Mouse (Mus musculus): ENCODE data around the gene 2200002D01Rik. TPM values are rescaled to one million over a fixed set of nuclear protein-coding genes. Genes with fewer than 3 reads are reported as not detected.
"Not testable (repeated sequence)": the region's sequence is repeated elsewhere in the genome, so short reads cannot be mapped to it uniquely, and the experiment has no call there.

2200002D01Rik gene
- polyA plus RNA-seq, 1 experiment from 2014 or later = 0.29 TPM

DNA sequence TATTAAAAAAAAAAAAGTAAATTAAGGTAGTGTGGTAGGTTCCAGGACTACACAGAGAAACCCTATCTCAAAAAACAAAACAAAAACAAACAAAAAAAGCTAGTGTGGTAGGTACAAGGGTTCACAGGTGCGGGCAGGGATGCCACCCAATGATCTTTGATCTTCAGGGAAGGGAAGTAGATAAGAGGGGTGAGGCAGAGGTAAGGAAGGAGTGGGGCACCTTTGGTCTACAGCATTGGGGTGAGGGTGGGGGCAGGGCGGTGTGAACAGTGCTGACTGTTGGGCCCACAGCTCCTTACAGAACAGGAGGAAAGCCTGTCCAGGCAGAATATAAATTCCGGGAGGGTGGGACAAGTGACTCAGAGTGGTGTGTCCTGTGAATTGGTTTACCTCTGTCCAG lies 2.9 kb upstream of the 2200002D01Rik start:
- Histone ChIP-seq H3K27me3 (ENCODE audit: control insufficient read depth, insufficient read depth, low read length) (peaks cover 17% of the 10 kb centered on the region), H3K9me3 (ENCODE audit: control insufficient read depth, low read length) (no peaks in the 10 kb centered on the region), H3K9ac (replicated peaks; ENCODE audit: low read length) (no peak overlapping the region), H3K36me3 (ENCODE audit: control insufficient read depth, insufficient read depth, low read length) (0 out of 2 replicates have a peak, but pooled peaks cover 4% of the 10 kb centered on the region), H3K4me2 (ENCODE audit: low read length) (no peak overlapping the region), H3K4me1 (ENCODE audit: control insufficient read depth, insufficient read depth, low read length) (no peaks in the 10 kb centered on the region), H3K4me3 (replicated peaks; ENCODE audit: low read depth, low read length) (no peak overlapping the region), H3K27ac (replicated peaks; ENCODE audit: low read depth, low read length) (no peak overlapping the region)
- ATAC-seq (ENCODE audit: low FRiP score, low TSS enrichment) (no peak), DNase-seq (no peak)
- 92% methylated on average over 3 of the region's 3 CpGs for WGBS

DNA sequence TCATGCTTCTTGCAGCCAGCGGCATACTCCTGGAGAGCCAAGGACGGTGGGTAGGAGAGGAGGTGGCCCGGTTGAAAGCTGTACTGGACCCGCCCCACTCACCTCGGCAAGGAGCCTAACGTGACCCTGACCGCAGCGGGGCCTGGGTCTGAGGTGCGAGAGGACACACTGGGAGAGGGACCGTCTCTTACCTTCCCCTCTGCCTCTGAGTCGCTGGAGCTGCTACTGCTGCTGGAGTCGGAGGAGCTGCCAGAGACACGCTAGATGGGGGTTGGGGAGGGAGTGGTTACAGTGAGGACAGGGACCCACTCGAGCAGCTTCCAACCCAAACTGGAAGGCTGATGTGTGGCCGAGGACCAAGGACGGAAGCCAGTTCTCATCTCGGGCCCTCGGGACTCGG lies 560 bp downstream of the 2200002D01Rik start:
- H3K27me3 ChIP-seq (ENCODE audit: control insufficient read depth, insufficient read depth, low read length) = peaks cover 17% of the 10 kb centered on the region
- 0 out of 2 replicates have a peak overlapping the region, but pooled peaks have one; percentile 26 for H3K9ac ChIP-seq (replicated peaks; ENCODE audit: low read length)
- H3K27ac ChIP-seq (replicated peaks; ENCODE audit: low read depth, low read length) = no peak overlapping the region
- no peaks in the 10 kb centered on the region for H3K4me1 ChIP-seq (ENCODE audit: control insufficient read depth, insufficient read depth, low read length)
- peak overlapping the region; percentile 7; the same call in 1 of the 2 replicates for H3K4me3 ChIP-seq (replicated peaks; ENCODE audit: low read depth, low read length)
- no peak for ATAC-seq (ENCODE audit: low FRiP score, low TSS enrichment)
- H3K36me3 ChIP-seq (ENCODE audit: control insufficient read depth, insufficient read depth, low read length) = peaks cover 17% of the 10 kb centered on the region
- no peak for DNase-seq
- no peaks in the 10 kb centered on the region for H3K9me3 ChIP-seq (ENCODE audit: control insufficient read depth, low read length)
- H3K4me2 ChIP-seq (ENCODE audit: low read length) = peak overlapping the region; percentile 35
- WGBS = 16% methylated on average over 19 of the region's 19 CpGs

DNA sequence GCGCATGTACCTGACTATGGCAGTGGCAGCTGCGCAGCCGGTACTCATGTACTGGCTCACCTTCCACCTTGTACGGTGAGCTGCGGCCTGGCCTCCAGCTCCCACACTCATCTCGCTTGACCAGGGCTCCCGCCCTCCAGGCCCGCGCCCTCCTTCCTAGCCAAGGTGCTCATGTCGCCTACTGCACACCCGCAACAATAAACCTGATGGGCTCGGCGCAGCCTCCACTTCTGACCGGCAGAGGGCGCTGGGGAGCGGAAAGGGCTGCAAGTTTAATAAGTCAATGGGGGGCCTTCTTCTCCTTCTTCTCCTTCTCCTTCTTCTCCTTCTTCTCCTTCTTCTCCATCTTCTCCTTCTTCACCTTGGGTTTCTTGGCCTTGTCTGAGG lies 959 bp downstream of the 2200002D01Rik start:
- H3K4me3 ChIP-seq (replicated peaks; ENCODE audit: low read depth, low read length) = peak overlapping the region; percentile 7; the same call in 1 of the 2 replicates
- WGBS = 27% methylated on average over 16 of the region's 16 CpGs
- ATAC-seq (ENCODE audit: low FRiP score, low TSS enrichment) (no peak), DNase-seq (peak; percentile 80)
- H3K9ac ChIP-seq (replicated peaks; ENCODE audit: low read length) = no peak overlapping the region
- no peaks in the 10 kb centered on the region for H3K4me1 ChIP-seq (ENCODE audit: control insufficient read depth, insufficient read depth, low read length)
- H3K27ac ChIP-seq (replicated peaks; ENCODE audit: low read depth, low read length) = no peak overlapping the region
- peak overlapping the region; percentile 35 for H3K4me2 ChIP-seq (ENCODE audit: low read length)
- H3K27me3 ChIP-seq (ENCODE audit: control insufficient read depth, insufficient read depth, low read length) = peaks cover 17% of the 10 kb centered on the region
- H3K9me3 ChIP-seq (ENCODE audit: control insufficient read depth, low read length) = no peaks in the 10 kb centered on the region
- peaks cover 17% of the 10 kb centered on the region for H3K36me3 ChIP-seq (ENCODE audit: control insufficient read depth, insufficient read depth, low read length)

DNA sequence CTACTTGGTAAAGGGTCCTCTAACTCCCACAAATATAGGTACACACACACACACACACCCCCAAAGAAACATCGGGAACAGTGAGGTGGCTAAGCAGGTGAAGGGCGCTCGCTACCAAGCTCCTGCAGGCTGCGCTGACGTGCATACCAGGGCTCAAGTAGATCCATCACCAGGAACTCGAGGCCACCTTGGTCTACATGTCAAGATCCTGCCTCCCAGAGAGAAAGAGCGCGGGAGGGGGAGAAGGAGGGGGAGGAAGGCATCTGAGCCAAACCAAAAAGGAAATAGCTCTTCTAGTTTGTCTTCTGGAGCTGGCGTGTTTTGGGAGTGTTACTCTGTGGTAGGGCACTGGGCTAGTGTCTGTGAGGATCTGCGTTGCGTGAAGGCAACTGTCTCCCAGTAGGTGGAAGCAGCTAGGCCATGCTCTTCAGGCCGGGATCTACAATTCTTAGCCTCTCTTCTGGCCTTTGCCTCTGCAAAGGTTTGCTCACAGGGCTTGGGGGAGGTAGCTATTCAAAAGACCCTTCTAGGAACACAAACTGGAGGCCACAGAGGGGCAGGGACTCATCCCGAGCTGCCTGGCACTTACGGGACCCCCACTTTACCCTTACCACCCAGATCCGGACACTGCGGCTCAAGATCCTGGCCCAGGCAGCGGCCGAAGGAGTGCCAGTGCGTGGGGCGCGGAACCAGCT lies 1.5 kb downstream of the 2200002D01Rik start:
- no peak for DNase-seq
- no peak for ATAC-seq (ENCODE audit: low FRiP score, low TSS enrichment)

DNA sequence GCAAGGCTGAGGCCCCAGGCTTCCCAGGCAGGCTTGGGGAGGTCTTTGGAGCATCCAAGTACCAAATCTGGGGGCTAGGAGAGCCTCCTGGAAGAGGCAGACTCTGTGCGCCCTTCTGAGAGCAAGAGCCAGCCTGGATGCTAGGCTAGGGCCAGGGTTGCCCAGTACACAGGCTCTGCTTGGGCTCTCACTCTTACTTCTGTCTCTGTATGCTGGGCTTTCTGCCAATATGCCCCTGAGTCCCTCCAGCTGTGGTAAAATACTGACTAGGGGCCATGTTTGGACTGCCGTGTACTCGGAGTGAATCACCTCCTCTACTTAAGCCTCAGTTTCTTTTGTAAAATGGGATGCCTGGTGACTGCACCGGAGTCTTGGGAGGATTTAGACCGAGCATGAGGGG lies 2.3 kb downstream of the 2200002D01Rik start:
- no peaks in the 10 kb centered on the region for H3K4me1 ChIP-seq (ENCODE audit: control insufficient read depth, insufficient read depth, low read length)
- peaks cover 17% of the 10 kb centered on the region for H3K27me3 ChIP-seq (ENCODE audit: control insufficient read depth, insufficient read depth, low read length)
- H3K4me2 ChIP-seq (ENCODE audit: low read length) = no peak overlapping the region
- H3K36me3 ChIP-seq (ENCODE audit: control insufficient read depth, insufficient read depth, low read length) = peaks cover 17% of the 10 kb centered on the region
- ATAC-seq (ENCODE audit: low FRiP score, low TSS enrichment) = no peak
- WGBS = 92% methylated on average over 5 of the region's 5 CpGs
- no peak for DNase-seq
- H3K9ac ChIP-seq (replicated peaks; ENCODE audit: low read length) = no peak overlapping the region
- H3K9me3 ChIP-seq (ENCODE audit: control insufficient read depth, low read length) = no peaks in the 10 kb centered on the region
- H3K4me3 ChIP-seq (replicated peaks; ENCODE audit: low read depth, low read length) = no peak overlapping the region
- H3K27ac ChIP-seq (replicated peaks; ENCODE audit: low read depth, low read length) = no peak overlapping the region

More for the DNA sequence above, 1.5 kb downstream of the 2200002D01Rik start:
- H3K4me1 ChIP-seq (ENCODE audit: control insufficient read depth, insufficient read depth, low read length) = no peaks in the 10 kb centered on the region
- peaks cover 17% of the 10 kb centered on the region for H3K36me3 ChIP-seq (ENCODE audit: control insufficient read depth, insufficient read depth, low read length)
- no peak overlapping the region for H3K9ac ChIP-seq (replicated peaks; ENCODE audit: low read length)
- peaks cover 17% of the 10 kb centered on the region for H3K27me3 ChIP-seq (ENCODE audit: control insufficient read depth, insufficient read depth, low read length)
- WGBS = 88% methylated on average over 21 of the region's 21 CpGs
- no peak overlapping the region for H3K27ac ChIP-seq (replicated peaks; ENCODE audit: low read depth, low read length)
- no peaks in the 10 kb centered on the region for H3K9me3 ChIP-seq (ENCODE audit: control insufficient read depth, low read length)
- H3K4me3 ChIP-seq (replicated peaks; ENCODE audit: low read depth, low read length) = no peak overlapping the region
- no peak overlapping the region for H3K4me2 ChIP-seq (ENCODE audit: low read length)

DNA sequence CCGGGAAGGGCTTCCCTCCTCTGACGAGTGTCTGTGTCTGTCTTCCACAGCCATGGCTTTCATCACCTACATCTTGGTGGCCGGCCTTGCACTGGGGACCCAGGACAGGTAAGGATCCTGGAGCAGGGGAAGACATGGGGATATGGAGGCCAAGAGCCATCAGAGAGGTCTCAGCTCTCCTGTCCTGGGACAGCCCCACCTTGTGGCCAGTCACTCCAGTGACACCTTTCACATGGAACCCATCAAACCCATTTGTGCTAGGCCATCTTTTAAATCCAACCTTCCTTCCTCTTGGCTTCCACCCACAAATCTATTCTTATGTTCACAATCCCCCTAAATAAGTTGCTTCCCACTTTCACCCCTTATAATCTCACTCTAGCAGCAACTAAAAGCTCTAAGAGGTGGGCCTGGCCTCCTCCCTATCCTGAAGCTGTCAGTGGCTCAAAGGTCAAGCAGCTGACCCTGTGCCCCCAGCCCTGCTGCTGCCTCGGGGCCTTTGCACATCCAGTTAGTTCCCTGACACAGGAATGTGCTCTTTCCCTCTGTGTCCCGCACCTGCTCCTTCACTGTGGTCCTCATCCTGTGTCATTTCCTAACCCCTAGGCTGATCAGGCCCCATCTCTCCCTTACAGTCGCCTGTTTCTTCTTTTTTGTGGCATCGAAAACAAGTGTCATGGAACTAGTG lies 3.4 kb downstream of the 2200002D01Rik start:
- Histone ChIP-seq H3K27me3 (ENCODE audit: control insufficient read depth, insufficient read depth, low read length) (peaks cover 17% of the 10 kb centered on the region), H3K9ac (replicated peaks; ENCODE audit: low read length) (no peak overlapping the region), H3K36me3 (ENCODE audit: control insufficient read depth, insufficient read depth, low read length) (peaks cover 17% of the 10 kb centered on the region), H3K4me3 (replicated peaks; ENCODE audit: low read depth, low read length) (no peak overlapping the region), H3K4me1 (ENCODE audit: control insufficient read depth, insufficient read depth, low read length) (no peaks in the 10 kb centered on the region), H3K27ac (replicated peaks; ENCODE audit: low read depth, low read length) (no peak overlapping the region), H3K9me3 (ENCODE audit: control insufficient read depth, low read length) (no peaks in the 10 kb centered on the region), H3K4me2 (ENCODE audit: low read length) (no peak overlapping the region)
- ATAC-seq (ENCODE audit: low FRiP score, low TSS enrichment) (no peak), DNase-seq (peak; percentile 28)
- WGBS = 84% methylated on average over 7 of the region's 7 CpGs

DNA sequence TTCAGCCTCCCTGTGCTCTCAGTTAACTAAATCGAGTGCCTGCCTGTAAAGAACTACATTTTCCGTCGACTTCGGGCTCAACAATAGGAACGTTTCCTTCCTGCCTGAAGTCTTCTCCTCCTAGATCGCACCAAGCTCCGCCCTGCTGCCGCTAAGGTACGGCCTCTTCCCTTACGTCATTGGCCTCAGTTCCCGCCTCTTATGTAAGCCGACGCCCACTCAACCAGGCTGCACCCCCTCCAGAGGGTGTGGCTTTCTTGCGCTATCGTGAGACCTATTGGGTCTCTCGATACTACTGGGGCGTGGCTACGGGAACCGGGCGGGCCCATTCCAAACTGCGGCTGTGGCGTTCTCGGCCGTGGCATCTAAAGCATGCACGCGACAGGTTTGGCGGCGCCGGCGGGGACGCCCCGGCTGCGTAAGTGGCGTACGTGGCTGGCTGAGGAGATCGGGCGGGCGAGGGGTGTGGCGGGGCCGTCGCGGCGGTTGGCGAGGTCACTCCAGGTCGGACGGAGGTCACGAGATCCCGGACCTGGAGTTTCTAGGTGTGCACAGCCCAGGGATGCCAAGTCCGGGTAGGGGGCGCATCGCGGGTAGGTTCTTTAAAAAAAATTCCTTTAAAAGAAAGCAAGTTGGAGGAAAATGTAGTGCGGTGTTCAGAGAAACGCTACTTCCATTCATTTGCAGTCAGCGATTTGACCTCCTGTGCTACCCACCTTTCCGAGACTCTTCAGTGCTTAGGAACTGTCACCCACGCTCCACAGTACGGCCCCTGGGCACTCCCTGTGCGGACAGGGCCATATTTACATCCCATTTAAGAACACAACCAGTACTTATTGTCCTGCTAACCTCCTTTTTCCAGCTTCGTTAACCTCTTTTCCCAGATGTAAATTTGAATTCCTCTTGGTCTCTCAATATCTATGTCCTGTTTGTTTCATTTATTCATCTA lies 10.0 kb downstream of the 2200002D01Rik start, which contains the start of gene Yif1b:
TSS of gene Yif1b (plus strand) at position 311 of the 949 bp plus-strand sequence.
- Histone ChIP-seq H3K36me3 (ENCODE audit: control insufficient read depth, insufficient read depth, low read length) (no peaks in the 10 kb centered on the region), H3K4me1 (ENCODE audit: control insufficient read depth, insufficient read depth, low read length) (0 out of 2 replicates have a peak, but pooled peaks cover 4% of the 10 kb centered on the region), H3K9ac (replicated peaks; ENCODE audit: low read length) (peak within 1 kb of the TSS; percentile 65), H3K4me3 (replicated peaks; ENCODE audit: low read depth, low read length) (peak within 1 kb of the TSS; percentile 68), H3K4me2 (ENCODE audit: low read length) (peak within 1 kb of the TSS; percentile 79), H3K27ac (replicated peaks; ENCODE audit: low read depth, low read length) (peak within 1 kb of the TSS; percentile 87), H3K9me3 (ENCODE audit: control insufficient read depth, low read length) (no peaks in the 10 kb centered on the region), H3K27me3 (ENCODE audit: control insufficient read depth, insufficient read depth, low read length) (peaks cover 7% of the 10 kb centered on the region; the same call in 1 of the 2 replicates)
- DNase-seq = peak; percentile 99
- under 1% methylated on average over 60 of the region's 60 CpGs for WGBS
- ATAC-seq (ENCODE audit: low FRiP score, low TSS enrichment) = peak; percentile 98

DNA sequence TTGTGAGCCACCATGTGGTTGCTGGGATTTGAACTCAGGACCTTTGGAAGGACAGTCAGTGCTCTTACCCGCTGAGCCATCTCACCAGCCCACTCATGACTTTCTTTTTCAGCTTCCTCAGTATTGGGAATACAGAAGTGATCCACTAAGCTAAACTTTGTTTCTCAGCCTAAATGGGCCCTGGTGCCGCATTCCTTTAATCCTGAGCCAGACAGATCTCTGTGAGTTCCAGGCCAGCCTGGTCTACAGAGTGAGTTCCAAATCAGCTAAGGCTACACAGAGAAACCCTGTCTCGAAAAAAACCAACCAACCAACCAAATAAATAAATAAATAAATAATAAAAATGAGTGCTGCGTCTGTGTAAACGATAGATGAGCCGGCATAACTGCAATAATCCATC lies 10.7 kb downstream of the 2200002D01Rik start:
- peak; percentile 8; the same call in 1 of the 2 replicates for ATAC-seq (ENCODE audit: low FRiP score, low TSS enrichment)

More for the DNA sequence above, 10.7 kb downstream of the 2200002D01Rik start:
- Histone ChIP-seq H3K4me3 (replicated peaks; ENCODE audit: low read depth, low read length) (peak overlapping the region; percentile 68), H3K27me3 (ENCODE audit: control insufficient read depth, insufficient read depth, low read length) (peaks cover 12% of the 10 kb centered on the region), H3K27ac (replicated peaks; ENCODE audit: low read depth, low read length) (peak overlapping the region; percentile 87), H3K4me2 (ENCODE audit: low read length) (peak overlapping the region; percentile 79)
- H3K9me3 ChIP-seq (ENCODE audit: control insufficient read depth, low read length); H3K9ac ChIP-seq (replicated peaks; ENCODE audit: low read length); H3K4me1 ChIP-seq (ENCODE audit: control insufficient read depth, insufficient read depth, low read length); H3K36me3 ChIP-seq (ENCODE audit: control insufficient read depth, insufficient read depth, low read length): not testable (repeated sequence)
- peak; percentile 34 for DNase-seq
- WGBS = 32% methylated on average over 6 of the region's 6 CpGs
